Mouse (Mus musculus) intestine, postnatal 0 days (tissue): ENCODE data around the gene Tnks1bp1. TPM values are rescaled to one million over a fixed set of nuclear protein-coding genes. Genes with fewer than 3 reads are reported as not detected.

Source experiments
- ATAC-seq: fragments of 200-750 bp; cut with Nextera tagmentation; 2 replicates; pipeline ENCODE4 v1.8.0; 2017; ENCODE audit warnings: mild to moderate bottlenecking, moderate TSS enrichment, moderate library complexity
- H3K27ac ChIP-seq: fragments of 300-500 bp; sonication (generic); 2 replicates; pipeline ENCODE4 v1.5.1; 2014; ENCODE audit warnings: mild to moderate bottlenecking, low read depth, low read length, moderate library complexity
- H3K27me3 ChIP-seq: fragments of 300-500 bp; sonication (generic); replicated peaks from 2 replicates; pipeline ENCODE4 v1.6.1; 2014; ENCODE audit warnings: low read length, mixed read lengths; ENCODE audit not compliant: control insufficient read depth, insufficient read depth
- H3K36me3 ChIP-seq: fragments of 300-500 bp; sonication (generic); 2 replicates; pipeline ENCODE4 v1.6.1; 2014; ENCODE audit warnings: mild to moderate bottlenecking, moderate library complexity; ENCODE audit not compliant: control insufficient read depth, insufficient read depth
- H3K4me1 ChIP-seq: fragments of 300-500 bp; sonication (generic); replicated peaks from 2 replicates; pipeline ENCODE4 v1.6.1; 2014; ENCODE audit warnings: antibody characterized with exemption, low read length, mixed read lengths; ENCODE audit not compliant: control insufficient read depth, insufficient read depth
- H3K4me2 ChIP-seq: fragments of 300-500 bp; sonication (generic); replicated peaks from 2 replicates; pipeline ENCODE4 v1.6.1; 2014; ENCODE audit warnings: low read depth, mild to moderate bottlenecking, moderate library complexity
- H3K4me3 ChIP-seq: fragments of 300-500 bp; sonication (generic); 2 replicates; pipeline ENCODE4 v1.5.1; 2014; ENCODE audit warnings: low read depth, low read length
- H3K9ac ChIP-seq: fragments of 300-500 bp; sonication (generic); 2 replicates; pipeline ENCODE4 v1.6.1; 2014; ENCODE audit warnings: mild to moderate bottlenecking, low read depth, low read length
- H3K9me3 ChIP-seq: fragments of 300-500 bp; sonication (generic); 2 replicates; pipeline ENCODE4 v1.6.1; 2016; ENCODE audit warnings: mixed run types; ENCODE audit not compliant: control insufficient read depth
- CTCF ChIP-seq: sonication (generic); IDR thresholded peaks from 2 replicates; pipeline ENCODE4 v1.5.1; 2016; ENCODE audit warnings: low read depth, mild to moderate bottlenecking, control low read depth, antibody characterized with exemption, moderate library complexity
- WGBS: fragments of 180-500 bp; shearing (Covaris S2); extraction: QIAGEN DNeasy Blood & Tissue Kit; methylation state at CpG from one replicate; pipeline ENCODE4 v1.1.7; 2014; 5-methylcytosine and 5-hydroxymethylcytosine counted together
- polyA plus RNA-seq: library from polyadenylated mRNA; unstranded; fragments of >200 nt; fragmentation: Nextera tagmentation; extraction: Ambion mirVana; gene quantifications from 2 replicates; pipeline ENCODE4 v1.2.1, GENCODE M21; 2015

Gene Tnks1bp1
- polyA plus RNA-seq, 1 experiment from 2014 or later, result 18.0 TPM

DNA sequence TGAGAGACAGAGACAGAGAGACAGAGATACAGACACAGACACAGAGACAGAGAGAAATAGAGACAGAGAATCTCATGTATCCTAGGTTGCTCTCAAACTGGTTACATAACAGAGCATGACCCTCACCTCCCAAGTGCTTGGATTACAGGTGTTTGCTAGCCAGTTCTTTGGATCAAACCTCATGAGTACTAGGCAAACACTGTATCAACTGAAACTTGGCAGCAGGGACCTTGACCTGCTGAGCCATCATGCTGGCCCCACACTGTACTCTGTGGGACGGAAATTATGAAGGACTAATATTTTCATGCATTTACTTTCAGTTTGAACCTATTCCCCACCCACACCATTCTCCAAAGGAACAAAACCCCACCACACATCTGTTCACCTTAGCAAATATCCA is 45.6 kb downstream of the Tnks1bp1 start:
- Histone ChIP-seq H3K27me3 (no peaks in the 10 kb centered on the region), H3K9me3 (no peaks in the 10 kb centered on the region), H3K4me1 (no peaks in the 10 kb centered on the region), H3K4me2 (no peak overlapping the region), H3K27ac (peak overlapping the region; percentile 73), H3K9ac (no peak overlapping the region), H3K4me3 (no peak overlapping the region), H3K36me3 (no peaks in the 10 kb centered on the region)
- peak; percentile 86 for ATAC-seq
- no peak for TF ChIP-seq CTCF
- 42% methylated on average over 1 of the region's 1 CpGs for WGBS

- Histone ChIP-seq H3K9ac (no peak overlapping the region), H3K4me3 (no peak overlapping the region), H3K4me2 (no peak overlapping the region), H3K27me3 (no peaks in the 10 kb centered on the region), H3K4me1 (no peaks in the 10 kb centered on the region), H3K27ac (no peak overlapping the region; the same call in 1 of the 2 replicates), H3K36me3 (no peaks in the 10 kb centered on the region), H3K9me3 (no peaks in the 10 kb centered on the region)
- no peak for TF ChIP-seq CTCF
- 32% methylated on average over 5 of the region's 5 CpGs for WGBS
- ATAC-seq, result peak; percentile 39
Measured at GRCm38 (mm10) chr2:85095906-85096305, 48.1 kb downstream of the Tnks1bp1 start.

- H3K27me3 ChIP-seq, result no peaks in the 10 kb centered on the region
- H3K4me1 ChIP-seq, result no peaks in the 10 kb centered on the region
- H3K4me2 ChIP-seq, result no peak overlapping the region
- no peak overlapping the region for H3K27ac ChIP-seq
- no peaks in the 10 kb centered on the region for H3K9me3 ChIP-seq
- H3K36me3 ChIP-seq, result no peaks in the 10 kb centered on the region
- 73% methylated on average over 2 of the region's 2 CpGs for WGBS
- no peak overlapping the region for H3K4me3 ChIP-seq
- no peak overlapping the region for H3K9ac ChIP-seq
- no peak for ATAC-seq
- no peak for TF ChIP-seq CTCF
Measured at GRCm38 (mm10) chr2:85098014-85098413, 50.2 kb downstream of the Tnks1bp1 start.

DNA sequence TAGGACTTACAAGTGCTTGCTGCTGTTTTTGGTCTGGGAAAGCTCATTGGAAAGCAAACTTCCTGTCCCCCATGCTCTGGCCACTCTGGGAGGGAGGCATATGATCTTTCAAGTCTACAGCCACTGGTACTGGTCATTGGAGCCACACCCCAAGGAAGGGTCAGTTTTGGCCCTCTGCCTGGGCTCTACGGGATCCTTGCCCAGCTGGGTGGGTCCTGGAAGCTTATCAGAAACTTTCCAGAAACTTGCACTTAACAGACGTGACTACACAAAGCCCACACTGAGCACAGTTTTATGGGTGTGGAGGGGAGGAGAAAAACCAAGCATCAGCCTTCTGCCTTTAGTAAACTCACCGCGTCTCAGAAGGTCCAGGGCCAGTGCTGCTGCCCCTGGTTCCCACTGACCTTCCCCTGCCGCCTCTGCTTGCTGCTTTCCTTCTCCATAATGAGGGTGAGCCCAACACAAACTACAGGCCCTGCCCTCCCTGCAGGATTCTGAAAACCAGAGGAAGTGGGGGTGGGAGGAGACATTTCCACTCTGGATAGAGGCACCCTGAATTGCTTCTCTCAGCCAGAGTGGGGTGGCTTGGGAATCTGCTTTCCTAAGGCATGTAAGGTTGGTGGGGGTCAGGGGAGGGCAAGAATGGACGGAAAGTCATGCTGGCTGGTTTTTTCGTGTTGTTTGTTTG is 51.1 kb downstream of the Tnks1bp1 start:
- ATAC-seq, result no peak
- no peak overlapping the region for H3K27ac ChIP-seq
- no peak overlapping the region for H3K9ac ChIP-seq
- H3K4me1 ChIP-seq, result no peaks in the 10 kb centered on the region
- TF ChIP-seq CTCF, result no peak
- no peaks in the 10 kb centered on the region for H3K27me3 ChIP-seq
- no peak overlapping the region for H3K4me3 ChIP-seq
- H3K4me2 ChIP-seq, result no peak overlapping the region
- no peaks in the 10 kb centered on the region for H3K36me3 ChIP-seq
- no peaks in the 10 kb centered on the region for H3K9me3 ChIP-seq
- WGBS, result 31% methylated on average over 7 of the region's 7 CpGs

GRCm38 (mm10) chr2:85103201-85103600 is 55.4 kb downstream of the Tnks1bp1 start:
- H3K27me3 ChIP-seq, result no peaks in the 10 kb centered on the region
- ATAC-seq, result no peak
- H3K4me3 ChIP-seq, result no peak overlapping the region
- 0 out of 2 replicates have a peak, but pooled peaks cover 5% of the 10 kb centered on the region for H3K4me1 ChIP-seq
- no peak overlapping the region for H3K27ac ChIP-seq
- H3K36me3 ChIP-seq, result no peaks in the 10 kb centered on the region
- TF ChIP-seq CTCF, result no peak
- no peaks in the 10 kb centered on the region for H3K9me3 ChIP-seq
- WGBS, result 88% methylated on average over 8 of the region's 8 CpGs
- no peak overlapping the region for H3K4me2 ChIP-seq
- no peak overlapping the region for H3K9ac ChIP-seq

- no peaks in the 10 kb centered on the region for H3K27me3 ChIP-seq
- TF ChIP-seq CTCF, result no peak
- no peaks in the 10 kb centered on the region for H3K36me3 ChIP-seq
- H3K4me3 ChIP-seq, result no peak overlapping the region
- peak overlapping the region; percentile 2; the same call in 1 of the 2 replicates for H3K27ac ChIP-seq
- H3K4me1 ChIP-seq, result 0 out of 2 replicates have a peak, but pooled peaks cover 5% of the 10 kb centered on the region
- H3K9ac ChIP-seq, result no peak overlapping the region
- 20% methylated on average over 11 of the region's 11 CpGs for WGBS
- peak overlapping the region; percentile 17; the same call in 1 of the 2 replicates for H3K4me2 ChIP-seq
- H3K9me3 ChIP-seq, result no peaks in the 10 kb centered on the region
- peak; percentile 15; the same call in 1 of the 2 replicates for ATAC-seq
Measured at GRCm38 (mm10) chr2:85105426-85106013, 57.7 kb downstream of the Tnks1bp1 start.
